Mouse (Mus musculus): ENCODE data around the gene Rnf225.

- TF ChIP-seq CTCF (IDR thresholded peaks at IDR 0.05; ENCODE audit: low read depth) (no peak), EP300 (IDR thresholded peaks at IDR 0.05; ENCODE audit: low read depth) (no peak)
Measured at GRCm38 (mm10) chr7:12949872-12950229, 22.6 kb downstream of the Rnf225 start.
